8 mouse cellular contexts compared by ENCODE assay signal in genomic region chr4:34886490-34887111, GRCm38 (mm10). TPM values are rescaled to one million over a fixed set of nuclear protein-coding genes. Genes with fewer than 3 reads are reported as not detected.
DNase-seq lines count a peak whose midpoint lies in the region; ATAC-seq and TF ChIP-seq lines count a peak whose summit lies in the region.

No protein-coding gene starts in this region.

- peak overlapping the region; percentile 98 for H3K27ac ChIP-seq in intestine, postnatal 0 days (ENCODE audit: low read depth, low read length)
- H3K27ac ChIP-seq in midbrain, embryonic 11.5 days (ENCODE audit: low read depth, low read length), result peak overlapping the region; percentile 78

- H3K9me3 ChIP-seq in intestine, postnatal 0 days (ENCODE audit: control insufficient read depth), result no peaks in the 10 kb centered on the region
- no peaks in the 10 kb centered on the region for H3K9me3 ChIP-seq in midbrain, embryonic 11.5 days (ENCODE audit: control insufficient read depth, low read length)

- peak; percentile 77 for DNase-seq in adrenal gland, adult 8-10 months
- peak; percentile 86 for DNase-seq in embryo, embryonic 9.5 days (ENCODE audit: extremely low spot score)
- peak; percentile 64 to 80 for DNase-seq in gastrocnemius, postnatal 4 days (ENCODE audit: low spot score in 2 of 2)
- peak; percentile 79 for DNase-seq in left cerebral cortex, postnatal 4 days
- DNase-seq in midbrain, embryonic 11.5 days (ENCODE audit: low spot score, missing footprints), result peak; percentile 97
- DNase-seq in right cerebral cortex, postnatal 4 days, result peak; percentile 76
- DNase-seq in yolk sac, embryonic 10.5 days (ENCODE audit: low spot score), result peak; percentile 87

- intact Hi-C loops in left cerebral cortex, postnatal 4 days (cut with DNase I), result loop anchor here (10.0 kb wide), 1 partner anchor 62 kb away; no protein-coding TSS in a partner anchor

- H3K4me3 ChIP-seq in intestine, postnatal 0 days (ENCODE audit: low read depth, low read length), result peak overlapping the region; percentile 82
- peak overlapping the region; percentile 47 for H3K4me3 ChIP-seq in midbrain, embryonic 11.5 days (ENCODE audit: low read depth, low read length)

- no peaks in the 10 kb centered on the region for H3K36me3 ChIP-seq in intestine, postnatal 0 days (ENCODE audit: control insufficient read depth, insufficient read depth)
- H3K36me3 ChIP-seq in midbrain, embryonic 11.5 days (ENCODE audit: control insufficient read depth, insufficient read depth, low read length), result no peaks in the 10 kb centered on the region

- H3K4me2 ChIP-seq in intestine, postnatal 0 days (replicated peaks; ENCODE audit: low read depth), result peak overlapping the region; percentile 86
- H3K4me2 ChIP-seq in midbrain, embryonic 11.5 days, result peak overlapping the region; percentile 71

- H3K27me3 ChIP-seq in intestine, postnatal 0 days (replicated peaks; ENCODE audit: control insufficient read depth, insufficient read depth, low read length), result no peaks in the 10 kb centered on the region
- H3K27me3 ChIP-seq in midbrain, embryonic 11.5 days (ENCODE audit: control insufficient read depth, insufficient read depth, low read length), result peaks cover 4% of the 10 kb centered on the region; the same call in 1 of the 2 replicates

- peaks cover 6% of the 10 kb centered on the region; the same call in 1 of the 2 replicates for H3K4me1 ChIP-seq in intestine, postnatal 0 days (replicated peaks; ENCODE audit: control insufficient read depth, insufficient read depth, low read length)
- peaks cover 4% of the 10 kb centered on the region; the same call in 1 of the 2 replicates for H3K4me1 ChIP-seq in midbrain, embryonic 11.5 days (ENCODE audit: control insufficient read depth, insufficient read depth, low read length)

- peak; percentile 60 for ATAC-seq in intestine, postnatal 0 days
- peak; percentile 78 for ATAC-seq in midbrain, embryonic 11.5 days (ENCODE audit: low FRiP score)

- no peak; the same call in 1 of the 2 replicates for TF ChIP-seq CTCF in intestine, postnatal 0 days (IDR thresholded peaks at IDR 0.05; ENCODE audit: low read depth)

- H3K9ac ChIP-seq in intestine, postnatal 0 days (ENCODE audit: low read depth, low read length), result peak overlapping the region; percentile 91
- peak overlapping the region; percentile 77 for H3K9ac ChIP-seq in midbrain, embryonic 11.5 days (ENCODE audit: low read length)

- under 1% methylated on average over 48 of the region's 48 CpGs for WGBS in intestine, postnatal 0 days
- under 1% methylated on average over 45 of the region's 48 CpGs for WGBS in midbrain, embryonic 11.5 days

RNA-seq across cellular contexts. Expression of gene Zfp292, which starts 3.8 kb away (rescaled TPM):
- total RNA-seq in adrenal gland, adult 8-10 months (2022), result 10 to 100 TPM; 18.6 to 25.2 (median 22.2) TPM
- 10 to 100 TPM; 19.1 to 19.5 TPM for total RNA-seq in gastrocnemius, postnatal 4 days (2021)
- 8.0 and 8.7 TPM in 2 replicates for polyA plus RNA-seq in intestine, postnatal 0 days (2015; fragmentation: Nextera tagmentation; extraction: Ambion mirVana)
- total RNA-seq in left cerebral cortex, postnatal 4 days (2021), result 10 to 100 TPM; 43.0 to 44.8 TPM
- polyA plus RNA-seq in midbrain, embryonic 11.5 days (2014; fragmentation: Nextera tagmentation; extraction: Ambion mirVana), result 40.1 and 47.2 TPM in 2 replicates

RNA-seq across cellular contexts. Expression of gene Cga, which starts 7.0 kb away (rescaled TPM):
- total RNA-seq in adrenal gland, adult 8-10 months (2022), result not detected
- not detected for total RNA-seq in gastrocnemius, postnatal 4 days (2021)
- not detected in 2 replicates for polyA plus RNA-seq in intestine, postnatal 0 days (2015; fragmentation: Nextera tagmentation; extraction: Ambion mirVana)
- not detected for total RNA-seq in left cerebral cortex, postnatal 4 days (2021)
- polyA plus RNA-seq in midbrain, embryonic 11.5 days (2014; fragmentation: Nextera tagmentation; extraction: Ambion mirVana), result not detected in 2 replicates

Comparison
In these comparisons a context has a peak if more than half of its experiments do, and no peak if none do; other contexts are left out.
1. Peak in every context shown above with its lines: DNase-seq, ATAC-seq, H3K4me3 ChIP-seq and H3K27ac ChIP-seq.